Mouse (Mus musculus): ENCODE results near the gene Fdx1l. TPM values are rescaled to one million over a fixed set of nuclear protein-coding genes. Genes with fewer than 3 reads are reported as not detected.
A peak's percentile ranks its signal among the peaks of the same experiment; 100 is the strongest.

Gene Fdx1l
- polyA plus RNA-seq, 1 experiment from 2014 or later = 63.9 TPM

- Histone ChIP-seq H3K9me3 (replicated peaks; ENCODE audit: low read length) (no peaks in the 10 kb centered on the region), H3K27ac (no peak overlapping the region), H3K4me1 (replicated peaks; ENCODE audit: insufficient read depth, low read length) (peaks cover under 1% of the 10 kb centered on the region; the same call in 1 of the 2 replicates), H3K36me3 (ENCODE audit: insufficient read depth, low read length) (no peaks in the 10 kb centered on the region), H3K27me3 (ENCODE audit: insufficient read depth, low read length) (no peaks in the 10 kb centered on the region), H3K4me3 (replicated peaks; ENCODE audit: low read depth, low read length) (no peak overlapping the region), H3K4me2 (ENCODE audit: low read length) (no peak overlapping the region), H3K9ac (ENCODE audit: low read depth, low read length) (no peak overlapping the region)
- ATAC-seq (replicated peaks; ENCODE audit: low FRiP score, low read depth) (no peak), DNase-seq (ENCODE audit: low spot score) (no peak)
- no peak for TF ChIP-seq CTCF (IDR thresholded peaks at IDR 0.05; ENCODE audit: low read depth)
- 97% methylated on average over 4 of the region's 4 CpGs for WGBS
These were observed 22.5 kb upstream of the Fdx1l start for GRCm38 (mm10) chr9:21095958-21096357.

- H3K36me3 ChIP-seq (ENCODE audit: insufficient read depth, low read length) = peaks cover 12% of the 10 kb centered on the region; the same call in 1 of the 2 replicates
- no peak overlapping the region for H3K9ac ChIP-seq (ENCODE audit: low read depth, low read length)
- WGBS = 95% methylated on average over 9 of the region's 9 CpGs
- no peak overlapping the region for H3K4me2 ChIP-seq (ENCODE audit: low read length)
- no peak overlapping the region for H3K27ac ChIP-seq
- no peak overlapping the region for H3K4me3 ChIP-seq (replicated peaks; ENCODE audit: low read depth, low read length)
- no peak for TF ChIP-seq CTCF (IDR thresholded peaks at IDR 0.05; ENCODE audit: low read depth)
- H3K9me3 ChIP-seq (replicated peaks; ENCODE audit: low read length) = no peaks in the 10 kb centered on the region
- DNase-seq (ENCODE audit: low spot score) = no peak
- H3K27me3 ChIP-seq (ENCODE audit: insufficient read depth, low read length) = no peaks in the 10 kb centered on the region
- H3K4me1 ChIP-seq (replicated peaks; ENCODE audit: insufficient read depth, low read length) = peaks cover 8% of the 10 kb centered on the region; the same call in 1 of the 2 replicates
- ATAC-seq (replicated peaks; ENCODE audit: low FRiP score, low read depth) = no peak
These were observed 20.0 kb upstream of the Fdx1l start for GRCm38 (mm10) chr9:21093423-21093822.

GRCm38 (mm10) chr9:21091707-21092320 lies 18.4 kb upstream of the Fdx1l start, which contains the start of the genes Gm38431 and Raver1:
Gene Gm38431, minus strand, starts transcription at chr9:21091997.
Gene Raver1, minus strand, starts transcription at chr9:21092008.
- H3K9me3 ChIP-seq (replicated peaks; ENCODE audit: low read length) = no peaks in the 10 kb centered on the region
- TF ChIP-seq CTCF (IDR thresholded peaks at IDR 0.05; ENCODE audit: low read depth) = no peak; the same call in 1 of the 2 replicates
- H3K9ac ChIP-seq (ENCODE audit: low read depth, low read length) = peak within 1 kb of the TSS; percentile 78
- peak within 1 kb of the TSS; percentile 91 for H3K27ac ChIP-seq
- H3K36me3 ChIP-seq (ENCODE audit: insufficient read depth, low read length) = peaks cover 20% of the 10 kb centered on the region
- ATAC-seq (replicated peaks; ENCODE audit: low FRiP score, low read depth) = peak; percentile 100
- DNase-seq (ENCODE audit: low spot score) = peak; percentile 100
- under 1% methylated on average over 53 of the region's 54 CpGs for WGBS
- peak within 1 kb of the TSS; percentile 78 for H3K4me3 ChIP-seq (replicated peaks; ENCODE audit: low read depth, low read length)
- no peaks in the 10 kb centered on the region for H3K27me3 ChIP-seq (ENCODE audit: insufficient read depth, low read length)
- H3K4me2 ChIP-seq (ENCODE audit: low read length) = peak within 1 kb of the TSS; percentile 65
- H3K4me1 ChIP-seq (replicated peaks; ENCODE audit: insufficient read depth, low read length) = peaks cover 8% of the 10 kb centered on the region; the same call in 1 of the 2 replicates

DNA sequence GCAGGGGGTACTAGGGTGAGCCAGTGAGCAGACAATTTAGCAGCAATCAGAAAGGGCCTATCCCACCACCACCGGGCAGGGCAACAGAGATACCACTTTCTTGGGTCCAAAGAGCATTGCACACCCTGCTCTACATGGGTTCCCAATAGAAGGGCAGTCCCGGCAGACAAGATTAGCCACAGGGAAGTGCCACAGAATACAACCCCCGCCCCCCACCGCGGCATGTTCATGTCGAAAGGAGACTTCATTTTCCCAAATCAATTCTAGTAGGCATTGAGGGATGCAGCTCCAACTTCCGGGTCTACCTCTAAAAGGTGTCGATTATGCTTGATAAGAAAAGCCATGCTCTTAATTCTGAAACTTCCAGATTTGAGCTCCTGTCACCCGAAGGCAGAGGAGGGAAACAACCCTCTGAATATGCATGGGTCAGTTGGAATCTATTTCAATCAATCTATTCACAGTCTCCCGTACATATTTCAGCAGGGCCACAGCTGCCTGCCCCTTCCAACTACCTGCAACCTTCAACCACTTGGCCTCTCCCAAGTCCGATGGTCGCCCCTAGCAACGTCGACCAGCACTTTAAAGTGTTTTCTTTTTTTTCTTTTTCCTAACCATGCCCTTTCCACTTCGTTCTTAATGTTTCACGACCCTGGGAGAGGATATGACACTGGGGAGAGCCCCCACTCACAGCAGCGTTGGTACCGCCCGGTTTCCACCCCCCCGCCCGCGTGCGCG lies 17.7 kb upstream of the Fdx1l start:
- peak overlapping the region; percentile 91 for H3K27ac ChIP-seq
- peak overlapping the region; percentile 65 for H3K4me2 ChIP-seq (ENCODE audit: low read length)
- DNase-seq (ENCODE audit: low spot score) (no peak), ATAC-seq (replicated peaks; ENCODE audit: low FRiP score, low read depth) (no peak; the same call in 1 of the 2 replicates)
- H3K9me3 ChIP-seq (replicated peaks; ENCODE audit: low read length) = no peaks in the 10 kb centered on the region
- H3K36me3 ChIP-seq (ENCODE audit: insufficient read depth, low read length) = peaks cover 27% of the 10 kb centered on the region
- H3K27me3 ChIP-seq (ENCODE audit: insufficient read depth, low read length) = no peaks in the 10 kb centered on the region
- TF ChIP-seq CTCF (IDR thresholded peaks at IDR 0.05; ENCODE audit: low read depth) = no peak
- peak overlapping the region; percentile 78 for H3K4me3 ChIP-seq (replicated peaks; ENCODE audit: low read depth, low read length)
- WGBS = 2% methylated on average over 24 of the region's 24 CpGs
- peak overlapping the region; percentile 78 for H3K9ac ChIP-seq (ENCODE audit: low read depth, low read length)
- H3K4me1 ChIP-seq (replicated peaks; ENCODE audit: insufficient read depth, low read length) = peaks cover 8% of the 10 kb centered on the region; the same call in 1 of the 2 replicates

DNA sequence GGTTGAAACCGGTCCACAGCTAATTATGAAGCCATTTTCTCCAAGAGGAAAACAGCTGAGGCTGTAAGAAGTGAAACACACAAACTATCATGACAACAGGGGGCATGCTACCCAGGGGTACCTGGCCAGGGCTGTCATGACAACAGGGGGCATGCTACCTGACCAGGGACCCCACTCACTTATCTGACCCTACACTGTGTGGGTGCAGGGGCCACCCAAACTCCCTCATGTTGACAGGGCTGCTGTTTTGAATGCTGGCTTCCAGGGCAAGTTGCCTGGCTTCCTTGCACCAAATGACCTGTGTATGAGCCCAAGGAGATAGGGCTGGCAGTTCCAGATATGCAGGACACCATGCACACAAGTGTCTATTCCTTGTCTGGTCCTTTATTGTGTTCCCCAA lies 17.1 kb upstream of the Fdx1l start:
- peak overlapping the region; percentile 78 for H3K4me3 ChIP-seq (replicated peaks; ENCODE audit: low read depth, low read length)
- H3K4me1 ChIP-seq (replicated peaks; ENCODE audit: insufficient read depth, low read length) = peaks cover 8% of the 10 kb centered on the region; the same call in 1 of the 2 replicates
- WGBS = 88% methylated on average over 1 of the region's 1 CpGs
- H3K4me2 ChIP-seq (ENCODE audit: low read length) = peak overlapping the region; percentile 65
- peaks cover 32% of the 10 kb centered on the region for H3K36me3 ChIP-seq (ENCODE audit: insufficient read depth, low read length)
- no peak for TF ChIP-seq CTCF (IDR thresholded peaks at IDR 0.05; ENCODE audit: low read depth)
- peak overlapping the region; percentile 78 for H3K9ac ChIP-seq (ENCODE audit: low read depth, low read length)
- no peak for ATAC-seq (replicated peaks; ENCODE audit: low FRiP score, low read depth)
- H3K27ac ChIP-seq = no peak overlapping the region
- H3K27me3 ChIP-seq (ENCODE audit: insufficient read depth, low read length) = no peaks in the 10 kb centered on the region
- no peak for DNase-seq (ENCODE audit: low spot score)
- H3K9me3 ChIP-seq (replicated peaks; ENCODE audit: low read length) = no peaks in the 10 kb centered on the region

DNA sequence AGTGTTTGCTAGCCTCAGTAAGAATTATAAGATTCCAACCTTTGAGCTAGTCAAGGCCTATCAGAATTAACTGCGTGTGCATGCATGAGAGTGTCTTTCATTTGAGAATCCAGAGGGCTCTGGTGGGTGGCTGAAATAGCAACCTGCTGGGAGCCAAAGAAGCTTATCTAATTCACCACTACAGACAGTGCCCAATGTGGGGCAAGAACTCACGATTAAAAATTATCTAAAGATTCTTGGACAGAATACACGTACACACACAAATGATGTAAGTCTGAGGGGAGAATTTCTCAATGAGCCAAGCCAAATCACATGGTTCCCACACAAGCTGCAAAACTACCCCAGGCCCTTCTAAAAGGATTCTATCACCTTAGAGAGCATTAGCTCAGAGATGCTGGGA lies 9.9 kb upstream of the Fdx1l start:
- ATAC-seq (replicated peaks; ENCODE audit: low FRiP score, low read depth) (no peak), DNase-seq (ENCODE audit: low spot score) (no peak)
- H3K9ac ChIP-seq (ENCODE audit: low read depth, low read length) = no peak overlapping the region
- H3K4me2 ChIP-seq (ENCODE audit: low read length) = no peak overlapping the region
- H3K27me3 ChIP-seq (ENCODE audit: insufficient read depth, low read length) = no peaks in the 10 kb centered on the region
- TF ChIP-seq CTCF (IDR thresholded peaks at IDR 0.05; ENCODE audit: low read depth) = no peak
- H3K36me3 ChIP-seq (ENCODE audit: insufficient read depth, low read length) = peaks cover 85% of the 10 kb centered on the region
- H3K4me3 ChIP-seq (replicated peaks; ENCODE audit: low read depth, low read length) = no peak overlapping the region
- H3K4me1 ChIP-seq (replicated peaks; ENCODE audit: insufficient read depth, low read length) = no peaks in the 10 kb centered on the region
- WGBS = 92% methylated on average over 3 of the region's 3 CpGs
- H3K27ac ChIP-seq = no peak overlapping the region
- H3K9me3 ChIP-seq (replicated peaks; ENCODE audit: low read length) = no peaks in the 10 kb centered on the region

Measured in kidney, postnatal 0 days (tissue).